Mouse (Mus musculus) stomach, postnatal 0 days (tissue): ENCODE measurements around the gene Zfp82. TPM values are rescaled to one million over a fixed set of nuclear protein-coding genes. Genes with fewer than 3 reads are reported as not detected.

Experiments used
- ATAC-seq: fragments of 200-750 bp; cut with Nextera tagmentation; 2 replicates; pipeline ENCODE4 v1.8.0; 2017; ENCODE audit not compliant: low FRiP score, low TSS enrichment
- DNase-seq: peaks from one replicate; pipeline ENCODE4 v3.0.0-alpha.2; 2016; ENCODE audit warnings: low spot score
- H3K27ac ChIP-seq: fragments of 300-500 bp; sonication (generic); replicated peaks from 2 replicates; pipeline ENCODE4 v1.5.1; 2014; ENCODE audit warnings: mild to moderate bottlenecking, control low read depth
- H3K27me3 ChIP-seq: fragments of 300-500 bp; sonication (generic); 2 replicates; pipeline ENCODE4 v1.6.1; 2014; ENCODE audit warnings: low read length; ENCODE audit not compliant: control insufficient read depth, insufficient read depth
- H3K36me3 ChIP-seq: fragments of 300-500 bp; sonication (generic); 2 replicates; pipeline ENCODE4 v1.6.1; 2014; ENCODE audit warnings: low read length, mixed read lengths; ENCODE audit not compliant: control insufficient read depth, insufficient read depth
- H3K4me1 ChIP-seq: fragments of 300-500 bp; sonication (generic); replicated peaks from 2 replicates; pipeline ENCODE4 v1.6.1; 2014; ENCODE audit warnings: antibody characterized with exemption; ENCODE audit not compliant: control insufficient read depth, insufficient read depth
- H3K4me2 ChIP-seq: fragments of 300-500 bp; sonication (generic); replicated peaks from 2 replicates; pipeline ENCODE4 v1.6.1; 2014; ENCODE audit warnings: low read depth, mild to moderate bottlenecking, control low read depth, moderate library complexity
- H3K4me3 ChIP-seq: fragments of 300-500 bp; sonication (generic); 2 replicates; pipeline ENCODE4 v1.5.1; 2014; ENCODE audit warnings: low read depth, low read length, control low read depth
- H3K9ac ChIP-seq: fragments of 300-500 bp; sonication (generic); 2 replicates; pipeline ENCODE4 v1.6.1; 2014; ENCODE audit warnings: mild to moderate bottlenecking, low read length, control low read depth, mixed read lengths
- H3K9me3 ChIP-seq: fragments of 300-500 bp; sonication (generic); 2 replicates; pipeline ENCODE4 v1.6.1; 2016; ENCODE audit warnings: low read length; ENCODE audit not compliant: control insufficient read depth
- CTCF ChIP-seq: IDR thresholded peaks from 2 replicates; pipeline ENCODE4 v1.5.1; 2016; ENCODE audit warnings: antibody characterized with exemption, low read depth, mild to moderate bottlenecking, moderate library complexity
- EP300 ChIP-seq: optimal IDR thresholded peaks from 2 replicates; pipeline ENCODE3; 2016; ENCODE audit warnings: antibody characterized with exemption
- WGBS: fragments of 180-500 bp; shearing (Covaris S2); extraction: QIAGEN DNeasy Blood & Tissue Kit; methylation state at CpG from one replicate; pipeline ENCODE4 v1.1.7; 2014; 5-methylcytosine and 5-hydroxymethylcytosine counted together
- polyA plus RNA-seq: library from polyadenylated mRNA; unstranded; fragments of >200 nt; fragmentation: Nextera tagmentation; extraction: Ambion mirVana; gene quantifications from 2 replicates; pipeline ENCODE4 v1.2.1, GENCODE M21; 2015

The Zfp82 gene
- polyA plus RNA-seq, 1 experiment from 2014 or later: 1.9 TPM

- WGBS: 92% methylated on average over 12 of the region's 12 CpGs
- no peak overlapping the region for H3K9ac ChIP-seq
- no peaks in the 10 kb centered on the region for H3K9me3 ChIP-seq
- no peak for DNase-seq
- no peak overlapping the region for H3K4me3 ChIP-seq
- H3K4me1 ChIP-seq: no peaks in the 10 kb centered on the region
- TF ChIP-seq EP300 (no peak), CTCF (no peak)
- H3K27me3 ChIP-seq: no peaks in the 10 kb centered on the region
- no peaks in the 10 kb centered on the region; the same call in 1 of the 2 replicates for H3K36me3 ChIP-seq
- no peak for ATAC-seq
- no peak overlapping the region for H3K4me2 ChIP-seq
- no peak overlapping the region for H3K27ac ChIP-seq
Measured at GRCm38 (mm10) chr7:30034331-30034730, 38.4 kb downstream of the Zfp82 start.

- WGBS: 83% methylated on average over 3 of the region's 3 CpGs
- TF ChIP-seq EP300: no peak
- TF ChIP-seq CTCF: no peak
Measured at GRCm38 (mm10) chr7:30031379-30031778, 41.3 kb downstream of the Zfp82 start.

GRCm38 (mm10) chr7:30030677-30031076 lies 42.0 kb downstream of the Zfp82 start:
- Histone ChIP-seq H3K4me3 (no peak overlapping the region), H3K36me3 (no peaks in the 10 kb centered on the region; the same call in 1 of the 2 replicates), H3K9me3 (no peaks in the 10 kb centered on the region), H3K27me3 (no peaks in the 10 kb centered on the region), H3K4me2 (no peak overlapping the region), H3K27ac (no peak overlapping the region), H3K9ac (no peak overlapping the region), H3K4me1 (no peaks in the 10 kb centered on the region)
- ATAC-seq: no peak
- DNase-seq: no peak
- no peak for TF ChIP-seq CTCF
- TF ChIP-seq EP300: no peak
- 28% methylated on average over 6 of the region's 6 CpGs for WGBS

More at GRCm38 (mm10) chr7:30031379-30031778, 41.3 kb downstream of the Zfp82 start:
- H3K27me3 ChIP-seq: no peaks in the 10 kb centered on the region
- H3K27ac ChIP-seq: no peak overlapping the region
- H3K36me3 ChIP-seq: no peaks in the 10 kb centered on the region; the same call in 1 of the 2 replicates
- no peaks in the 10 kb centered on the region for H3K9me3 ChIP-seq
- no peaks in the 10 kb centered on the region for H3K4me1 ChIP-seq
- no peak for DNase-seq
- no peak for ATAC-seq
- H3K4me2 ChIP-seq: no peak overlapping the region
- H3K4me3 ChIP-seq: no peak overlapping the region
- H3K9ac ChIP-seq: no peak overlapping the region

- Histone ChIP-seq H3K4me3 (no peak overlapping the region), H3K27ac (no peak overlapping the region), H3K4me2 (no peak overlapping the region), H3K27me3 (no peaks in the 10 kb centered on the region), H3K4me1 (no peaks in the 10 kb centered on the region), H3K9me3 (no peaks in the 10 kb centered on the region), H3K36me3 (peaks cover 7% of the 10 kb centered on the region; the same call in 1 of the 2 replicates), H3K9ac (no peak overlapping the region)
- ATAC-seq: no peak
- WGBS: 96% methylated on average over 3 of the region's 3 CpGs
- TF ChIP-seq CTCF (no peak), EP300 (no peak)
- DNase-seq: no peak
Measured at GRCm38 (mm10) chr7:30028572-30028971, 44.1 kb downstream of the Zfp82 start.

GRCm38 (mm10) chr7:30027331-30027730 lies 45.4 kb downstream of the Zfp82 start:
- H3K4me2 ChIP-seq: no peak overlapping the region
- 59% methylated on average over 4 of the region's 4 CpGs for WGBS
- H3K4me3 ChIP-seq: no peak overlapping the region
- TF ChIP-seq EP300: no peak
- TF ChIP-seq CTCF: no peak
- ATAC-seq (no peak), DNase-seq (no peak)
- H3K9me3 ChIP-seq: no peaks in the 10 kb centered on the region
- no peak overlapping the region for H3K9ac ChIP-seq
- no peak overlapping the region for H3K27ac ChIP-seq
- H3K27me3 ChIP-seq: no peaks in the 10 kb centered on the region
- peaks cover 19% of the 10 kb centered on the region for H3K36me3 ChIP-seq
- H3K4me1 ChIP-seq: no peaks in the 10 kb centered on the region

GRCm38 (mm10) chr7:30025358-30025757 lies 47.3 kb downstream of the Zfp82 start:
- Histone ChIP-seq H3K36me3 (peaks cover 24% of the 10 kb centered on the region), H3K4me1 (no peaks in the 10 kb centered on the region), H3K9me3 (no peaks in the 10 kb centered on the region), H3K9ac (no peak overlapping the region), H3K27ac (no peak overlapping the region), H3K4me2 (no peak overlapping the region), H3K27me3 (no peaks in the 10 kb centered on the region), H3K4me3 (no peak overlapping the region)
- DNase-seq: no peak
- WGBS: 80% methylated on average over 5 of the region's 5 CpGs
- no peak for ATAC-seq
- TF ChIP-seq CTCF: peak; percentile 49
- TF ChIP-seq EP300: no peak
